Mouse (Mus musculus) cerebellum, postnatal 25 days (tissue): ENCODE results near the gene Slc1a7.
A peak's percentile ranks its signal among the peaks of the same experiment; 100 is the strongest.

Experiments
- DNase-seq, 2 experiments: peaks; one replicate each; pipeline ENCODE4 v3.0.0; 2021; ENCODE audit warnings: mixed read lengths in 2 of 2

Slc1a7 gene

GRCm38 (mm10) chr4:108055873-108056272 is 87.7 kb downstream of the Slc1a7 start:
- DNase-seq, result no peak

- DNase-seq, result no peak
Observed at GRCm38 (mm10) chr4:108057247-108057646, 89.1 kb downstream of the Slc1a7 start.

GRCm38 (mm10) chr4:108058166-108058565 is 90.0 kb downstream of the Slc1a7 start:
- DNase-seq, result peak; percentile 41 to 60

- no peak for DNase-seq
Observed at GRCm38 (mm10) chr4:108059601-108060379, 91.7 kb downstream of the Slc1a7 start.

- peak; percentile 47 to 53 for DNase-seq
Observed at GRCm38 (mm10) chr4:108060774-108061173, 92.6 kb downstream of the Slc1a7 start.

GRCm38 (mm10) chr4:108062524-108062923 is 94.4 kb downstream of the Slc1a7 start:
- no peak for DNase-seq
